Mouse (Mus musculus): ENCODE data around the gene Pik3ap1. TPM values are rescaled to one million over a fixed set of nuclear protein-coding genes. Genes with fewer than 3 reads are reported as not detected.

Pik3ap1 gene
- total RNA-seq, 2 experiments from 2014 or later: 0.07 to 0.43 TPM

GRCm38 (mm10) chr19:41282216-41282615, 102.7 kb downstream of the Pik3ap1 start:
- DNase-seq (ENCODE audit: low spot score): no peak

GRCm38 (mm10) chr19:41279724-41280244, 105.1 kb downstream of the Pik3ap1 start:
- DNase-seq (ENCODE audit: low spot score): no peak

- no peak for DNase-seq (ENCODE audit: low spot score)
Observed at GRCm38 (mm10) chr19:41278606-41279005, 106.3 kb downstream of the Pik3ap1 start.

GRCm38 (mm10) chr19:41275588-41275987, 109.3 kb downstream of the Pik3ap1 start:
- no peak for DNase-seq (ENCODE audit: low spot score)

GRCm38 (mm10) chr19:41270906-41271305, 114.0 kb downstream of the Pik3ap1 start:
- DNase-seq (ENCODE audit: low spot score): no peak

- no peak for DNase-seq (ENCODE audit: low spot score)
Observed at GRCm38 (mm10) chr19:41270151-41270727, 114.7 kb downstream of the Pik3ap1 start.

GRCm38 (mm10) chr19:41266251-41266901, 118.5 kb downstream of the Pik3ap1 start:
- no peak for DNase-seq (ENCODE audit: low spot score)

GRCm38 (mm10) chr19:41264331-41264799, 120.5 kb downstream of the Pik3ap1 start:
- DNase-seq (ENCODE audit: low spot score): no peak

- DNase-seq (ENCODE audit: low spot score): peak; percentile 85
Observed at GRCm38 (mm10) chr19:41263630-41264295, 121.1 kb downstream of the Pik3ap1 start, which contains the start of gene Tm9sf3. Gene Tm9sf3 (minus strand): TSS chr19:41263997.

GRCm38 (mm10) chr19:41262712-41263629, 121.9 kb downstream of the Pik3ap1 start:
- DNase-seq (ENCODE audit: low spot score): peak; percentile 56

- no peak for DNase-seq (ENCODE audit: low spot score)
Observed at GRCm38 (mm10) chr19:41260736-41261135, 124.2 kb downstream of the Pik3ap1 start.

- no peak for DNase-seq (ENCODE audit: low spot score)
Observed at GRCm38 (mm10) chr19:41259256-41259655, 125.6 kb downstream of the Pik3ap1 start.

GRCm38 (mm10) chr19:41258707-41259106, 126.2 kb downstream of the Pik3ap1 start:
- DNase-seq (ENCODE audit: low spot score): peak; percentile 26

GRCm38 (mm10) chr19:41254584-41254983, 130.3 kb downstream of the Pik3ap1 start:
- DNase-seq (ENCODE audit: low spot score): no peak

- DNase-seq (ENCODE audit: low spot score): no peak
Observed at GRCm38 (mm10) chr19:41248968-41249367, 135.9 kb downstream of the Pik3ap1 start.

- DNase-seq (ENCODE audit: low spot score): no peak
Observed at GRCm38 (mm10) chr19:41248271-41248670, 136.6 kb downstream of the Pik3ap1 start.

- no peak for DNase-seq (ENCODE audit: low spot score)
Observed at GRCm38 (mm10) chr19:41246271-41246670, 138.6 kb downstream of the Pik3ap1 start.

GRCm38 (mm10) chr19:41244581-41244980, 140.3 kb downstream of the Pik3ap1 start:
- peak; percentile 50 for DNase-seq (ENCODE audit: low spot score)

- no peak for DNase-seq (ENCODE audit: low spot score)
Observed at GRCm38 (mm10) chr19:41241997-41242396, 142.9 kb downstream of the Pik3ap1 start.

GRCm38 (mm10) chr19:41233698-41234097, 151.2 kb downstream of the Pik3ap1 start:
- no peak for DNase-seq (ENCODE audit: low spot score)
